Mouse (Mus musculus): ENCODE results near the gene Phpt1. TPM values are rescaled to one million over a fixed set of nuclear protein-coding genes. Genes with fewer than 3 reads are reported as not detected.

Phpt1 gene
- total RNA-seq, 2 experiments from 2014 or later = 62.5 to 68.3 TPM

Other genes with a start within 250 kb of the Phpt1 start
- gene Man1b1, start 242.9 kb downstream of the Phpt1 start, total RNA-seq (2021) = 10 to 100 TPM; 50.6 to 52.3 TPM
- 10 to 100 TPM; 26.1 to 38.4 TPM for gene Dpp7, start 218.9 kb downstream of the Phpt1 start, total RNA-seq (2021)
- gene Uap1l1, start 209.5 kb downstream of the Phpt1 start, total RNA-seq (2021) = 10 to 100 TPM; 10.8 to 13.8 TPM
- 1 to 10 TPM; 3.7 to 4.6 TPM for gene Sapcd2, start 202.9 kb downstream of the Phpt1 start, total RNA-seq (2021)
- 10 to 100 TPM; 14.9 to 16.1 TPM for gene Entpd2, start 179.3 kb downstream of the Phpt1 start, total RNA-seq (2021)
- 100 to 1,000 TPM; 422 to 431 TPM for gene Npdc1, start 175.9 kb downstream of the Phpt1 start, total RNA-seq (2021)
- gene Fut7, start 152.0 kb downstream of the Phpt1 start, total RNA-seq (2021) = under 1 TPM; 0.87 to 0.94 TPM
- 100 to 1,000 TPM; 147 to 167 TPM for gene Abca2, start 146.5 kb downstream of the Phpt1 start, total RNA-seq (2021)
- gene Clic3, start 118.4 kb downstream of the Phpt1 start, total RNA-seq (2021) = under 1 TPM in 1 of 2 experiments, not detected in 1; 0.66 TPM
- gene Paxx, start 114.1 kb downstream of the Phpt1 start, total RNA-seq (2021) = 10 to 100 TPM; 46.2 to 62.8 TPM
- gene Ptgds, start 105.2 kb downstream of the Phpt1 start, total RNA-seq (2021) = 100 to 1,000 TPM; 435 to 800 TPM
- not detected for gene Lcn12, start 81.3 kb downstream of the Phpt1 start, total RNA-seq (2021)
- 100 to 1,000 TPM; 115 to 116 TPM for gene Fbxw5, start 74.5 kb downstream of the Phpt1 start, total RNA-seq (2021)
- 1 to 10 TPM in 1 of 2 experiments, under 1 TPM in 1; 0.88 to 1.5 TPM for gene C8g, start 73.5 kb downstream of the Phpt1 start, total RNA-seq (2021)
- 10 to 100 TPM; 11.9 to 12.6 TPM for gene Traf2, start 28.3 kb downstream of the Phpt1 start, total RNA-seq (2021)
- gene Edf1, start 17.4 kb downstream of the Phpt1 start, total RNA-seq (2021) = 100 to 1,000 TPM; 200 to 212 TPM
- gene Mamdc4, start 379 bp downstream of the Phpt1 start, total RNA-seq (2021) = 1 to 10 TPM; 3.1 to 3.2 TPM
- 100 to 1,000 TPM in 1 of 2 experiments, 10 to 100 TPM in 1; 96.4 to 117 TPM for gene Ajm1, start 6.5 kb upstream of the Phpt1 start, total RNA-seq (2021)
- 100 to 1,000 TPM; 142 to 155 TPM for gene Rabl6, start 33.3 kb upstream of the Phpt1 start, total RNA-seq (2021)
- gene Ccdc183, start 42.5 kb upstream of the Phpt1 start, total RNA-seq (2021) = not detected
- 10 to 100 TPM; 13.1 to 16.6 TPM for gene Tmem141, start 46.8 kb upstream of the Phpt1 start, total RNA-seq (2021)
- gene Fcna, start 52.8 kb upstream of the Phpt1 start, total RNA-seq (2021) = under 1 TPM; 0.32 to 0.43 TPM
- not detected for gene Lcn8, start 77.9 kb upstream of the Phpt1 start, total RNA-seq (2021)
- not detected for gene Lcn5, start 82.7 kb upstream of the Phpt1 start, total RNA-seq (2021)
- gene Lcn6, start 101.6 kb upstream of the Phpt1 start, total RNA-seq (2021) = not detected
- gene Lcn10, start 107.5 kb upstream of the Phpt1 start, total RNA-seq (2021) = not detected
- gene Obp2a, start 124.8 kb upstream of the Phpt1 start, total RNA-seq (2021) = not detected
- 10 to 100 TPM; 82.1 to 87.9 TPM for gene Bmyc, start 131.5 kb upstream of the Phpt1 start, total RNA-seq (2021)
- gene Obp2b, start 161.8 kb upstream of the Phpt1 start, total RNA-seq (2021) = under 1 TPM in 1 of 2 experiments, not detected in 1; 0.85 TPM
- gene Lcn3, start 190.3 kb upstream of the Phpt1 start, total RNA-seq (2021) = not detected
- not detected for gene Lcn11, start 201.8 kb upstream of the Phpt1 start, total RNA-seq (2021)
- gene Gm13539, start 207.0 kb upstream of the Phpt1 start, total RNA-seq (2021) = not detected
- gene Glt6d1, start 240.6 kb upstream of the Phpt1 start, total RNA-seq (2021) = not detected
- not detected for gene Lcn9, start 247.9 kb upstream of the Phpt1 start, total RNA-seq (2021)